Mouse (Mus musculus) liver, adult 2 months (tissue): ENCODE measurements around the gene Adcy6. TPM values are rescaled to one million over a fixed set of nuclear protein-coding genes. Genes with fewer than 3 reads are reported as not detected.

Experiments used
- DNase-seq: peaks from one replicate; pipeline ENCODE4 v3.0.0-alpha.2; 2011; ENCODE audit warnings: low read depth, low spot score; ENCODE audit errors: extremely low read depth
- H3K27ac ChIP-seq: fragments of 200-500 bp; replicated peaks from 2 replicates; pipeline ENCODE4 v1.5.1; 2012; ENCODE audit warnings: low read depth, mild to moderate bottlenecking, control low read depth, inconsistent platforms, low read length; ENCODE audit not compliant: insufficient read depth
- H3K27me3 ChIP-seq: fragments of 200-500 bp; 2 replicates; pipeline ENCODE4 v1.6.1; 2012; ENCODE audit warnings: mild to moderate bottlenecking, moderate library complexity, low read length, inconsistent platforms; ENCODE audit not compliant: control insufficient read depth, insufficient read depth
- H3K36me3 ChIP-seq: fragments of 200-500 bp; 2 replicates; pipeline ENCODE4 v1.6.1; 2012; ENCODE audit warnings: low read length, inconsistent platforms; ENCODE audit not compliant: control insufficient read depth, insufficient read depth
- H3K4me1 ChIP-seq: fragments of 200-500 bp; 2 replicates; pipeline ENCODE4 v1.6.1; 2011; ENCODE audit warnings: low read length; ENCODE audit not compliant: control insufficient read depth, insufficient read depth
- H3K4me3 ChIP-seq: fragments of 200-500 bp; 2 replicates; pipeline ENCODE4 v1.5.1; 2011; ENCODE audit warnings: low read depth, mild to moderate bottlenecking, control low read depth, low read length, moderate library complexity; ENCODE audit not compliant: insufficient read depth
- H3K79me2 ChIP-seq: fragments of 200-500 bp; 2 replicates; pipeline ENCODE4 v1.6.1; 2012; ENCODE audit warnings: inconsistent platforms, mild to moderate bottlenecking, low read length, moderate library complexity; ENCODE audit not compliant: control insufficient read depth, insufficient read depth
- H3K9ac ChIP-seq: fragments of 200-500 bp; 2 replicates; pipeline ENCODE4 v1.6.1; 2012; ENCODE audit warnings: low read depth, mild to moderate bottlenecking, control low read depth, inconsistent platforms, low read length
- CTCF ChIP-seq: fragments of 200-500 bp; IDR thresholded peaks from 2 replicates; pipeline ENCODE4 v1.5.1; 2011; ENCODE audit warnings: low read depth, low read length, control low read depth
- POLR2A ChIP-seq: fragments of 200-500 bp; IDR thresholded peaks from 2 replicates; pipeline ENCODE4 v1.6.1; 2011; ENCODE audit warnings: low read length, control low read depth; ENCODE audit not compliant: insufficient read depth; ENCODE audit errors: extremely low read depth
- WGBS: fragments of 180-500 bp; shearing (Covaris S2); methylation state at CpG from one replicate; pipeline ENCODE4 v1.1.7; 2018; 5-methylcytosine and 5-hydroxymethylcytosine counted together
- polyA plus RNA-seq: library from polyadenylated mRNA; depleted of rRNA; stranded (reverse); fragments of >200 nt; gene quantifications from 2 replicates; pipeline ENCODE4 v1.2.3, GENCODE M21; 2012
- total RNA-seq: library from RNA; depleted of rRNA; stranded (reverse); fragments of >200 nt; gene quantifications from 2 replicates; pipeline ENCODE4 v1.2.3, GENCODE M21; 2014

Gene Adcy6
- total and polyA plus RNA-seq, 2 experiments = 8.9 to 16.3 TPM

GRCm38 (mm10) chr15:98582996-98583395 is 26.9 kb downstream of the Adcy6 start:
- H3K27me3 ChIP-seq = no peaks in the 10 kb centered on the region
- no peak overlapping the region for H3K27ac ChIP-seq
- 85% methylated on average over 8 of the region's 8 CpGs for WGBS
- no peaks in the 10 kb centered on the region for H3K79me2 ChIP-seq
- no peak for DNase-seq
- H3K4me1 ChIP-seq = no peaks in the 10 kb centered on the region
- H3K4me3 ChIP-seq = no peak overlapping the region
- no peaks in the 10 kb centered on the region for H3K36me3 ChIP-seq
- no peak overlapping the region for H3K9ac ChIP-seq
- TF ChIP-seq CTCF (no peak), POLR2A (no peak)

- Histone ChIP-seq H3K27me3 (no peaks in the 10 kb centered on the region), H3K9ac (no peak overlapping the region), H3K4me3 (no peak overlapping the region), H3K79me2 (no peaks in the 10 kb centered on the region), H3K4me1 (no peaks in the 10 kb centered on the region), H3K27ac (no peak overlapping the region), H3K36me3 (no peaks in the 10 kb centered on the region)
- 43% methylated on average over 8 of the region's 8 CpGs for WGBS
- peak; percentile 46 for DNase-seq
- TF ChIP-seq CTCF = no peak
- no peak for TF ChIP-seq POLR2A
Observed at GRCm38 (mm10) chr15:98582410-98582809, 27.5 kb downstream of the Adcy6 start.

GRCm38 (mm10) chr15:98579795-98580464 is 29.9 kb downstream of the Adcy6 start:
- H3K4me1 ChIP-seq = no peaks in the 10 kb centered on the region
- H3K4me3 ChIP-seq = no peak overlapping the region
- H3K27ac ChIP-seq = no peak overlapping the region
- peak; percentile 74 for DNase-seq
- H3K9ac ChIP-seq = no peak overlapping the region
- no peaks in the 10 kb centered on the region for H3K36me3 ChIP-seq
- no peaks in the 10 kb centered on the region for H3K27me3 ChIP-seq
- peak; percentile 88 for TF ChIP-seq CTCF
- TF ChIP-seq POLR2A = no peak
- 46% methylated on average over 5 of the region's 5 CpGs for WGBS
- no peaks in the 10 kb centered on the region for H3K79me2 ChIP-seq

GRCm38 (mm10) chr15:98579310-98579709 is 30.6 kb downstream of the Adcy6 start:
- TF ChIP-seq CTCF (no peak), POLR2A (no peak)
- H3K9ac ChIP-seq = no peak overlapping the region
- no peak overlapping the region for H3K4me3 ChIP-seq
- DNase-seq = no peak
- H3K27ac ChIP-seq = no peak overlapping the region
- H3K79me2 ChIP-seq = no peaks in the 10 kb centered on the region
- no peaks in the 10 kb centered on the region for H3K4me1 ChIP-seq
- 97% methylated on average over 2 of the region's 2 CpGs for WGBS
- H3K27me3 ChIP-seq = no peaks in the 10 kb centered on the region
- no peaks in the 10 kb centered on the region for H3K36me3 ChIP-seq

- WGBS = 85% methylated on average over 4 of the region's 4 CpGs
- Histone ChIP-seq H3K36me3 (no peaks in the 10 kb centered on the region), H3K9ac (no peak overlapping the region), H3K79me2 (no peaks in the 10 kb centered on the region), H3K27ac (no peak overlapping the region), H3K27me3 (no peaks in the 10 kb centered on the region), H3K4me1 (peaks cover 4% of the 10 kb centered on the region), H3K4me3 (no peak overlapping the region)
- TF ChIP-seq POLR2A = no peak
- TF ChIP-seq CTCF = no peak
- no peak for DNase-seq
Observed at GRCm38 (mm10) chr15:98573293-98573692, 36.6 kb downstream of the Adcy6 start.

- WGBS = 77% methylated on average over 10 of the region's 10 CpGs
- H3K36me3 ChIP-seq = no peaks in the 10 kb centered on the region
- DNase-seq = no peak
- H3K4me1 ChIP-seq = peaks cover 5% of the 10 kb centered on the region
- H3K4me3 ChIP-seq = no peak within 1 kb of the TSS
- no peak within 1 kb of the TSS for H3K9ac ChIP-seq
- H3K27me3 ChIP-seq = no peaks in the 10 kb centered on the region
- TF ChIP-seq POLR2A = no peak
- no peak for TF ChIP-seq CTCF
- H3K27ac ChIP-seq = no peak within 1 kb of the TSS
- H3K79me2 ChIP-seq = peaks cover 5% of the 10 kb centered on the region; the same call in 1 of the 2 replicates
Observed at GRCm38 (mm10) chr15:98570873-98571538, 38.9 kb downstream of the Adcy6 start, which contains the start of the genes Ccnt1 and 4930415O20Rik. Gene Ccnt1 (minus strand): TSS chr15:98570923. Gene 4930415O20Rik (plus strand): TSS chr15:98571004.
